Mouse (Mus musculus) limb, embryonic 12.5 days (tissue): ENCODE data around the gene Dchs2. TPM values are rescaled to one million over a fixed set of nuclear protein-coding genes. Genes with fewer than 3 reads are reported as not detected.
"Not testable (repeated sequence)": the region's sequence is repeated elsewhere in the genome, so short reads cannot be mapped to it uniquely, and the experiment has no call there.

ENCODE experiments used
- ATAC-seq: fragments of 200-750 bp; cut with Nextera tagmentation; 2 replicates; pipeline ENCODE4 v1.8.0; 2017; ENCODE audit warnings: low read depth, moderate TSS enrichment; ENCODE audit not compliant: insufficient number of reproducible peaks, insufficient read depth, low FRiP score, low TSS enrichment
- H3K27ac ChIP-seq: fragments of 300-500 bp; sonication (generic); 2 replicates; pipeline ENCODE4 v1.5.1; 2016; ENCODE audit warnings: mild to moderate bottlenecking, moderate library complexity
- H3K27me3 ChIP-seq: fragments of 300-500 bp; sonication (generic); 2 replicates; pipeline ENCODE4 v1.6.1; 2016; ENCODE audit warnings: mild to moderate bottlenecking, moderate library complexity
- H3K36me3 ChIP-seq: fragments of 300-500 bp; sonication (generic); 2 replicates; pipeline ENCODE4 v1.6.1; 2016; ENCODE audit warnings: mild to moderate bottlenecking, moderate library complexity
- H3K4me1 ChIP-seq: fragments of 300-500 bp; sonication (generic); replicated peaks from 2 replicates; pipeline ENCODE4 v1.6.1; 2016
- H3K4me2 ChIP-seq: fragments of 300-500 bp; sonication (generic); 2 replicates; pipeline ENCODE4 v1.6.1; 2016; ENCODE audit warnings: mild to moderate bottlenecking, moderate library complexity
- H3K4me3 ChIP-seq: fragments of 300-500 bp; sonication (generic); replicated peaks from 2 replicates; pipeline ENCODE4 v1.5.1; 2016; ENCODE audit warnings: mild to moderate bottlenecking
- H3K9ac ChIP-seq: fragments of 300-500 bp; sonication (generic); replicated peaks from 2 replicates; pipeline ENCODE4 v1.6.1; 2016; ENCODE audit warnings: mild to moderate bottlenecking, moderate library complexity
- H3K9me3 ChIP-seq: fragments of 300-500 bp; sonication (generic); 2 replicates; pipeline ENCODE4 v1.6.1; 2016; ENCODE audit warnings: mild to moderate bottlenecking, moderate library complexity
- WGBS: fragments of 180-500 bp; shearing (Covaris S2); methylation state at CpG from one replicate; pipeline ENCODE4 v1.1.7; 2016; 5-methylcytosine and 5-hydroxymethylcytosine counted together
- polyA plus RNA-seq: library from polyadenylated mRNA; unstranded; fragments of >200 nt; fragmentation: Nextera tagmentation; extraction: Ambion mirVana; gene quantifications from 2 replicates; pipeline ENCODE4 v1.2.1, GENCODE M21; 2016

The Dchs2 gene
- polyA plus RNA-seq, 1 experiment from 2014 or later, result 0.38 TPM

DNA sequence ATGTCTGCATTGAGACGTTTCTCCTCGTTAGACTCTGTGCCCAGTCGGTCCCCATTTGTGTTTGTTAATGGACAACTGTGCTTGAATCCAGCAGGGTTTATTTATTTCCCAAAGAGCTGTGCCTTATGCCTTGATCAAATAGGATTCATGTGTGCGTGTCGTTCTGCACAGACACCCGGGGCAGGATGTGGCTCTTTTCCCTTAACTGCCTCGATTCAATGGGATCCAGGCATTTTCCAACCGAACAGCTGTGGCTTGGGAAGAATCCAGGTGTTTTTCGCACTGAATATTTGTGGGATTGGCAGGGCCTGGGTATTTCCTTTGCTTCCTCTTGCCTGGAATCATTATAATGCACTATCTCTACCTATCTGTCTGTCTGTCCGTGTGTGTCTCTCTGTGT, 10.2 kb upstream of the Dchs2 start:
- H3K4me3 ChIP-seq, result no peak overlapping the region
- H3K27me3 ChIP-seq, result peaks cover 8% of the 10 kb centered on the region
- ATAC-seq, result no peak
- H3K9me3 ChIP-seq, result no peaks in the 10 kb centered on the region
- 37% methylated on average over 10 of the region's 10 CpGs for WGBS
- H3K36me3 ChIP-seq, result no peaks in the 10 kb centered on the region
- no peak overlapping the region for H3K4me2 ChIP-seq
- H3K27ac ChIP-seq, result no peak overlapping the region
- no peak overlapping the region for H3K9ac ChIP-seq
- peaks cover 14% of the 10 kb centered on the region for H3K4me1 ChIP-seq

GRCm38 (mm10) chr3:83123945-83124344, 3.8 kb upstream of the Dchs2 start:
- H3K4me3 ChIP-seq, H3K9me3 ChIP-seq, ATAC-seq, H3K4me2 ChIP-seq, H3K9ac ChIP-seq, H3K36me3 ChIP-seq, H3K27ac ChIP-seq: not testable (repeated sequence)
- WGBS, result 96% methylated on average over 9 of the region's 9 CpGs
- peaks cover 49% of the 10 kb centered on the region for H3K27me3 ChIP-seq
- peaks cover 19% of the 10 kb centered on the region for H3K4me1 ChIP-seq

GRCm38 (mm10) chr3:83127088-83127725, 541 bp upstream of the Dchs2 start:
- WGBS, result under 1% methylated on average over 37 of the region's 37 CpGs
- H3K36me3 ChIP-seq, result no peaks in the 10 kb centered on the region
- no peaks in the 10 kb centered on the region for H3K9me3 ChIP-seq
- H3K9ac ChIP-seq, result peak overlapping the region; percentile 52
- peaks cover 70% of the 10 kb centered on the region for H3K27me3 ChIP-seq
- ATAC-seq, result peak; percentile 73; the same call in 1 of the 2 replicates
- no peak overlapping the region for H3K27ac ChIP-seq
- H3K4me2 ChIP-seq, result peak overlapping the region; percentile 95
- peaks cover 22% of the 10 kb centered on the region for H3K4me1 ChIP-seq
- H3K4me3 ChIP-seq, result peak overlapping the region; percentile 55

DNA sequence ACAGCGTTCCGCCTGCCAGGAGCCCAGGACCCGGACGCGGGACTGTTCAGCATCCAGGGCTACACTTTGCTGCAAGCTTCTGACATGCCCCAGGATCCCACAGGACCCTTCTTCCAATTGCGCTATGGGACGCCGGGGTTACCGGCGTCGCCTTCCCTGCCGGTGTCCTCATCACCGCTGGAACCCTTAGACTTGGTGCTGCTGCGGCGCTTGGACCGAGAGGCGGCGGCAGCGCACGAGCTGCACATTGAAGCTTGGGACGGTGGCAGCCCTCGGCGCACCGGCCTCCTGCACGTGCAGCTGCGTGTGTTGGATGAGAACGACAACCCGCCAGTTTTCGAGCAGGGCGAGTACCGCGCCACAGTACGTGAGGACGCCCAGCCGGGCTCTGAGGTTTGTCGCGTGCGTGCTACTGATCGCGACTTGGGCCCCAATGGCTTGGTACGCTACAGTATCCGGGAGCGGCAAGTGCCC, 738 bp downstream of the Dchs2 start:
- Histone ChIP-seq H3K27me3 (peaks cover 79% of the 10 kb centered on the region), H3K27ac (no peak overlapping the region), H3K4me3 (peak overlapping the region; percentile 55), H3K36me3 (no peaks in the 10 kb centered on the region), H3K4me2 (peak overlapping the region; percentile 95), H3K9ac (peak overlapping the region; percentile 52), H3K4me1 (peaks cover 22% of the 10 kb centered on the region), H3K9me3 (no peaks in the 10 kb centered on the region)
- ATAC-seq, result no peak
- under 1% methylated on average over 43 of the region's 43 CpGs for WGBS

GRCm38 (mm10) chr3:83129151-83129550, 1.4 kb downstream of the Dchs2 start:
- WGBS, result 4% methylated on average over 22 of the region's 22 CpGs
- no peak for ATAC-seq
- Histone ChIP-seq H3K9me3 (no peaks in the 10 kb centered on the region), H3K36me3 (no peaks in the 10 kb centered on the region), H3K9ac (peak overlapping the region; percentile 31; the same call in 1 of the 2 replicates), H3K27ac (no peak overlapping the region), H3K4me3 (peak overlapping the region; percentile 55), H3K27me3 (peaks cover 79% of the 10 kb centered on the region), H3K4me2 (peak overlapping the region; percentile 95), H3K4me1 (peaks cover 25% of the 10 kb centered on the region)

DNA sequence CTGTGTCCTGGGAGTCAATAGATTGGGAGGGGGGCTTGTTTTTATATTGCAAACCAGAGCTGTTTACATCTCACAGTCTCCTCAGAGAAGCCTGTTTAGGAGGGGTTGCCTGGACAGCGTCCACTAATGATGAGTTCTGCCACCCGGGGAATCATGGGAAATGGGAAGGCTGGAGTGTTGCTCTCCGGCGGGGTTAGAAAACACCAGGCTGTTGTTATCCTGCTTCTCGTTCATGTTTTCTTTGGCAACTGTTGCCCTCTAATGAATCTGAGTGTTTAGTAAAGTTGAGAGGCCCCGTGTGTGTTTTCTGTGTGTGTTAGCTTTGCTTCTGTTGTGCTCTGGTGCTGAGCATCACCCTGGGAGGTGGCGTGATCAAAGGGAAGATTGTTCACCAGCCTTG, 8.7 kb downstream of the Dchs2 start:
- no peak overlapping the region for H3K4me2 ChIP-seq
- H3K9me3 ChIP-seq, result no peaks in the 10 kb centered on the region
- no peak overlapping the region for H3K9ac ChIP-seq
- H3K36me3 ChIP-seq, result no peaks in the 10 kb centered on the region
- no peak for ATAC-seq
- WGBS, result 58% methylated on average over 7 of the region's 7 CpGs
- H3K27ac ChIP-seq, result no peak overlapping the region
- H3K4me3 ChIP-seq, result no peak overlapping the region
- peaks cover 8% of the 10 kb centered on the region for H3K4me1 ChIP-seq
- peaks cover 13% of the 10 kb centered on the region for H3K27me3 ChIP-seq

- Histone ChIP-seq H3K9ac (no peak overlapping the region), H3K27me3 (no peaks in the 10 kb centered on the region), H3K9me3 (no peaks in the 10 kb centered on the region), H3K36me3 (no peaks in the 10 kb centered on the region), H3K4me3 (no peak overlapping the region), H3K27ac (no peak overlapping the region), H3K4me1 (peaks cover 8% of the 10 kb centered on the region), H3K4me2 (no peak overlapping the region)
- WGBS, result 85% methylated on average over 2 of the region's 2 CpGs
- ATAC-seq, result no peak
Observed at GRCm38 (mm10) chr3:83138820-83139219, 11.1 kb downstream of the Dchs2 start.

- 81% methylated on average over 3 of the region's 3 CpGs for WGBS
- Histone ChIP-seq H3K27me3 (no peaks in the 10 kb centered on the region), H3K9me3 (no peaks in the 10 kb centered on the region), H3K4me2 (no peak overlapping the region), H3K4me3 (no peak overlapping the region), H3K36me3 (no peaks in the 10 kb centered on the region), H3K9ac (no peak overlapping the region), H3K4me1 (no peaks in the 10 kb centered on the region), H3K27ac (no peak overlapping the region)
- no peak for ATAC-seq
Observed at GRCm38 (mm10) chr3:83145610-83146009, 17.9 kb downstream of the Dchs2 start.

- H3K4me1 ChIP-seq, result no peaks in the 10 kb centered on the region
- no peak overlapping the region for H3K27ac ChIP-seq
- ATAC-seq, result no peak
- no peak overlapping the region for H3K9ac ChIP-seq
- no peak overlapping the region for H3K4me3 ChIP-seq
- no peaks in the 10 kb centered on the region for H3K9me3 ChIP-seq
- H3K4me2 ChIP-seq, result no peak overlapping the region
- H3K36me3 ChIP-seq, result no peaks in the 10 kb centered on the region
- WGBS, result 83% methylated on average over 6 of the region's 6 CpGs
- no peaks in the 10 kb centered on the region for H3K27me3 ChIP-seq
Observed at GRCm38 (mm10) chr3:83147273-83148054, 19.7 kb downstream of the Dchs2 start.

DNA sequence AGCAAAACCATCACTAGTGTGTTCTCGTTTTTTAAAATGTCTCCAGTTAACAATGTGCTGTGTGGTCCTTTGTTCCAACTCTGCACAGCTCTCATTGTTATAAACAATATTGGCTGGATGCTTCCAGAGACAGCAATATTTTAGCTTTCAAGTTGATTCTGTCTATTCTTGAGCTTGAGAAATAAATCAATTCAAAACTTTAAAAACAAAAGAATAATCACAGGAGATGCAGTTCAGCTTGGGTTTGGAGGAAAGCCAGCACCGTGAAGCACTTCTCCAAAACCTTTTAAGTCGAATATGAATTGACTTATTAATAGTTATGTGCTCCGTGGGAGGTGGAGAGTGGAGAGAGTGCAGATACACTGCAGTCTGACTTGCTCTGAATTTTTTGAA, 20.3 kb downstream of the Dchs2 start:
- no peak for ATAC-seq
- Histone ChIP-seq H3K27me3 (no peaks in the 10 kb centered on the region), H3K4me3 (no peak overlapping the region), H3K4me2 (no peak overlapping the region), H3K9ac (no peak overlapping the region), H3K36me3 (no peaks in the 10 kb centered on the region), H3K27ac (no peak overlapping the region), H3K4me1 (no peaks in the 10 kb centered on the region), H3K9me3 (no peaks in the 10 kb centered on the region)
- WGBS, result 76% methylated on average over 4 of the region's 4 CpGs

DNA sequence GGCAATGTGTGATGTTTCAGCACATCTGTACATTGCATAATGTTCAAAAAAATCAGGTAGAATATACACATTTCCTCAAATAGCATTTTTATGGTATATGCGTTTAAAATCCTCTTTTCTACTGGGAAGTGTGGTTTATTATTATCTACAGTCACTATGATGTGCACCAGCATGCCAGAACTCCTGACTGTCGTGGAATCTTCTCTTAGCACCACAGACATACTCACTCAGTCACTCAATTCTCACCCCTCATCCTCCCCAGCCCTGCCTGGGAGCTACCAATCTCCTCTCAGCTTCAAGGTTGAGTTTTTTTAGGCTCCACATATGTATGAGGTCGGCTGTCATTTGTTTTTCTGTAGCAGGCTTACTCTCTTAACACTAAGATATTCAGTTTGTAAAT, 20.8 kb downstream of the Dchs2 start:
- Histone ChIP-seq H3K27ac (no peak overlapping the region), H3K4me3 (no peak overlapping the region), H3K4me1 (no peaks in the 10 kb centered on the region), H3K9me3 (no peaks in the 10 kb centered on the region), H3K36me3 (no peaks in the 10 kb centered on the region), H3K4me2 (no peak overlapping the region), H3K27me3 (no peaks in the 10 kb centered on the region), H3K9ac (no peak overlapping the region)
- no peak for ATAC-seq
- 65% methylated on average over 3 of the region's 3 CpGs for WGBS
